Mouse (Mus musculus) CD8-positive naive resting alpha-beta T cell, adult 2 months (primary cell): ENCODE measurements around the gene Otx1.

Experiments
- DNase-seq, 2 experiments: peaks; one replicate each; pipeline ENCODE4 v3.0.0; 2022; ENCODE audit warnings: low read depth in 2 of 2, low spot score in 2 of 2

Otx1 gene

GRCm38 (mm10) chr11:21950094-21950493, 52.6 kb downstream of the Otx1 start:
- DNase-seq = no peak
